Comparison of ENCODE assay signal across 12 mouse cellular contexts in the genomic region with DNA sequence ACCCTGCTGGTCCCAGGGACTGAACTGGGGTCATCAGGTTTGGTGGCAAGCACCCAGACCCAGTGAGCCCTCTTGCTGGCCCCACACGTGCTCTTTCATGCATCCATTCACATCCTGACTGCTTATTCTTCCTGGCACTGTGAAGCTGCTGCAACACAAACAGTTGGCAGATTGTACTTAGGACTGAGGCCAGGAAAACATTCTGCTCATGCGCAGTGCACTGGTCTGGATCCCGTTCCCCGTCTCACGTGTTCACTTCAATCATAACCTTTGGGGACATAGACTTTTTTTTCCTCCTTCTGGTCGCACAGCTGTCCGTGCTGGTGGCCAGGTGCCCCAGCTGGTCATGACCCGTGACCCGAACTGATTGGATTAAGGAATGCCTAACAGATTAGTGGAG. TPM values are rescaled to one million over a fixed set of nuclear protein-coding genes. Genes with fewer than 3 reads are reported as not detected.
A peak's percentile ranks its signal among the peaks of the same experiment; 100 is the strongest.
DNase-seq lines count a peak whose midpoint lies in the region; ATAC-seq lines count a peak whose summit lies in the region.
"Had no signal": no experiment of that assay in that cellular context is flagged by ENCODE, and none has a peak within 500 bp of the region (broad histone marks: within the 10 kb centered on the region; RNA-seq: fewer than 3 reads in every experiment).

No protein-coding gene starts in this region.

- H3K9me3 ChIP-seq in heart, embryonic 11.5 days (replicated peaks; ENCODE audit: control insufficient read depth, low read length), result peaks cover 2% of the 10 kb centered on the region; the same call in 1 of the 2 replicates
- H3K9me3 ChIP-seq: limb, embryonic 13.5 days had no signal

- peak; percentile 30 for DNase-seq in heart, adult 8-10 months (ENCODE audit: low spot score)
- DNase-seq in adipocyte (ENCODE audit: low spot score), result peak; percentile 70
- peak; percentile 37 for DNase-seq in kidney, postnatal 10 days
- DNase-seq in ovary, postnatal 36 days (ENCODE audit: low spot score), result no peak
- DNase-seq: cerebellum, adult 11-12 months had no signal

- no peak for ATAC-seq in heart, embryonic 11.5 days (replicated peaks; ENCODE audit: insufficient number of reproducible peaks, low FRiP score, low TSS enrichment)
- no peak for ATAC-seq in megakaryocyte-erythroid progenitor cell, adult 5-6 weeks (replicated peaks; ENCODE audit: low FRiP score, low TSS enrichment, poor library complexity, severe bottlenecking)
- ATAC-seq: activated CD4-positive, CD25-positive, alpha-beta regulatory T cell, adult 4 months had no signal

- H3K27me3 ChIP-seq in heart, embryonic 11.5 days (ENCODE audit: control insufficient read depth, insufficient read depth, low read length), result no peaks in the 10 kb centered on the region
- H3K27me3 ChIP-seq: limb, embryonic 13.5 days had no signal

- 73% methylated on average over 9 of the region's 9 CpGs for WGBS in heart, embryonic 11.5 days (ENCODE audit: insufficient replicate concordance)

- H3K9ac ChIP-seq in heart, embryonic 11.5 days (ENCODE audit: low read depth, low read length), result no peak overlapping the region
- H3K9ac ChIP-seq: limb, embryonic 13.5 days had no signal

- H3K4me2 ChIP-seq in heart, embryonic 11.5 days, result no peak overlapping the region
- H3K4me2 ChIP-seq: limb, embryonic 13.5 days had no signal

- no peak overlapping the region for H3K4me3 ChIP-seq in heart, embryonic 11.5 days (ENCODE audit: low read depth, low read length)
- H3K4me3 ChIP-seq in brown adipose tissue, adult 24 weeks (ENCODE audit: insufficient read depth, low read depth, low read length), result peak overlapping the region; percentile 20; the same call in 1 of the 2 replicates
- H3K4me3 ChIP-seq: limb, embryonic 13.5 days; myocyte had no signal

- no peaks in the 10 kb centered on the region for H3K36me3 ChIP-seq in heart, embryonic 11.5 days (ENCODE audit: control insufficient read depth, insufficient read depth, low read length)
- H3K36me3 ChIP-seq: limb, embryonic 13.5 days had no signal

- H3K4me1 ChIP-seq in heart, embryonic 11.5 days (ENCODE audit: control insufficient read depth, insufficient read depth, low read length), result 0 out of 2 replicates have a peak, but pooled peaks cover 2% of the 10 kb centered on the region
- peaks cover 18% of the 10 kb centered on the region; the same call in 1 of the 2 replicates for H3K4me1 ChIP-seq in brown adipose tissue, adult 24 weeks (ENCODE audit: control insufficient read depth, insufficient read depth, insufficient read length, low read length)

- no peak overlapping the region for H3K27ac ChIP-seq in heart, embryonic 11.5 days (ENCODE audit: low read depth, low read length)
- H3K27ac ChIP-seq in brown adipose tissue, adult 24 weeks (replicated peaks; ENCODE audit: low read depth, low read length), result no peak overlapping the region
- H3K27ac ChIP-seq: limb, embryonic 13.5 days; macrophage had no signal

RNA-seq across cellular contexts. Expression of gene Scarb1, which starts 19.7 kb away (rescaled TPM):
- 10 to 100 TPM; 21.8 to 27.3 (median 25.7) TPM for total RNA-seq in heart, adult 8-10 months (2022)
- polyA plus RNA-seq in heart, embryonic 11.5 days (2014; fragmentation: Nextera tagmentation; extraction: Ambion mirVana), result 57.1 and 67.0 TPM in 2 replicates
- polyA plus RNA-seq in brown adipose tissue, adult 24 weeks (2012; ENCODE audit: insufficient read depth, insufficient read length, missing spikeins), result 18.6 and 30.7 TPM in 2 replicates
- 71.7 and 85.8 TPM in 2 replicates for total RNA-seq in megakaryocyte-erythroid progenitor cell, adult 5-6 weeks (2014; fragmentation: Nextera tagmentation)
- 29.7 and 57.0 TPM in 2 replicates for total RNA-seq in megakaryocyte-erythroid progenitor cell, adult 5-6 weeks (2017)

RNA-seq across cellular contexts. Expression of gene Gm10382, which starts 28.6 kb away (rescaled TPM):
- not detected for total RNA-seq in heart, adult 8-10 months (2022)
- polyA plus RNA-seq in heart, embryonic 11.5 days (2014; fragmentation: Nextera tagmentation; extraction: Ambion mirVana), result 0.42 TPM in 1 of 2 replicates, not detected in the other
- polyA plus RNA-seq in brown adipose tissue, adult 24 weeks (2012; ENCODE audit: insufficient read depth, insufficient read length, missing spikeins), result not detected in 2 replicates
- total RNA-seq in megakaryocyte-erythroid progenitor cell, adult 5-6 weeks (2014; fragmentation: Nextera tagmentation), result not detected in 2 replicates
- total RNA-seq in megakaryocyte-erythroid progenitor cell, adult 5-6 weeks (2017), result 0.56 TPM in 1 of 2 replicates, not detected in the other
- polyA plus RNA-seq: macrophage had no signal

RNA-seq across cellular contexts. Expression of gene Ubc, which starts 29.4 kb away (rescaled TPM):
- 1,000 to 10,000 TPM in 2 of 4 experiments, 100 to 1,000 TPM in 2; 839 to 1,234 (median 1,027) TPM for total RNA-seq in heart, adult 8-10 months (2022)
- polyA plus RNA-seq in heart, embryonic 11.5 days (2014; fragmentation: Nextera tagmentation; extraction: Ambion mirVana), result 833 and 922 TPM in 2 replicates
- 692 and 1,079 TPM in 2 replicates for polyA plus RNA-seq in brown adipose tissue, adult 24 weeks (2012; ENCODE audit: insufficient read depth, insufficient read length, missing spikeins)
- total RNA-seq in megakaryocyte-erythroid progenitor cell, adult 5-6 weeks (2014; fragmentation: Nextera tagmentation), result 110 and 133 TPM in 2 replicates
- 202 and 258 TPM in 2 replicates for total RNA-seq in megakaryocyte-erythroid progenitor cell, adult 5-6 weeks (2017)
